Mouse (Mus musculus) bone marrow macrophage, adult 2 months (primary cell): ENCODE measurements around the gene Ism2.

Source experiments
- CTCF ChIP-seq: IDR thresholded peaks from 2 replicates; pipeline ENCODE4 v1.5.1; 2012; ENCODE audit warnings: low read depth, mild to moderate bottlenecking, low read length, moderate library complexity
- POLR2A ChIP-seq: IDR thresholded peaks from 2 replicates; pipeline ENCODE4 v1.6.1; 2012; ENCODE audit warnings: mild to moderate bottlenecking, low read depth, low read length, borderline replicate concordance

GRCm38 (mm10) chr12:87331053-87331456 lies 31.6 kb upstream of the Ism2 start:
- no peak for TF ChIP-seq CTCF
- TF ChIP-seq POLR2A: no peak
